Mouse (Mus musculus): Measurements from ENCODE around the gene Cdc42bpa. TPM values are rescaled to one million over a fixed set of nuclear protein-coding genes. Genes with fewer than 3 reads are reported as not detected.
"Not testable (repeated sequence)": the region's sequence is repeated elsewhere in the genome, so short reads cannot be mapped to it uniquely, and the experiment has no call there.

The Cdc42bpa gene
- total RNA-seq, 2 experiments from 2014 or later: 54.1 to 61.6 TPM

- not testable (repeated sequence) for DNase-seq (ENCODE audit: low spot score in 2 of 2)
Measured at GRCm38 (mm10) chr1:180029863-180030262, 69.6 kb downstream of the Cdc42bpa start.

GRCm38 (mm10) chr1:180030631-180031365 is 70.5 kb downstream of the Cdc42bpa start:
- no peak for DNase-seq (ENCODE audit: low spot score in 2 of 2)

- DNase-seq (ENCODE audit: low spot score in 2 of 2): no peak
Measured at GRCm38 (mm10) chr1:180031705-180032548, 71.7 kb downstream of the Cdc42bpa start.

- DNase-seq (ENCODE audit: low spot score in 2 of 2): no peak
Measured at GRCm38 (mm10) chr1:180037461-180037860, 77.2 kb downstream of the Cdc42bpa start.

- no peak for DNase-seq (ENCODE audit: low spot score in 2 of 2)
Measured at GRCm38 (mm10) chr1:180044160-180044559, 83.9 kb downstream of the Cdc42bpa start.

GRCm38 (mm10) chr1:180045172-180045571 is 84.9 kb downstream of the Cdc42bpa start:
- no peak for DNase-seq (ENCODE audit: low spot score in 2 of 2)

GRCm38 (mm10) chr1:180089176-180089575 is 128.9 kb downstream of the Cdc42bpa start:
- no peak for DNase-seq (ENCODE audit: low spot score in 2 of 2)

- DNase-seq (ENCODE audit: low spot score in 2 of 2): no peak
Measured at GRCm38 (mm10) chr1:180098426-180098825, 138.2 kb downstream of the Cdc42bpa start.

- DNase-seq (ENCODE audit: low spot score in 2 of 2): no peak
Measured at GRCm38 (mm10) chr1:180104567-180104966, 144.3 kb downstream of the Cdc42bpa start.

GRCm38 (mm10) chr1:180109050-180109449 is 148.8 kb downstream of the Cdc42bpa start:
- no peak for DNase-seq (ENCODE audit: low spot score in 2 of 2)

GRCm38 (mm10) chr1:180116525-180116924 is 156.3 kb downstream of the Cdc42bpa start:
- DNase-seq (ENCODE audit: low spot score in 2 of 2): no peak

- no peak for DNase-seq (ENCODE audit: low spot score in 2 of 2)
Measured at GRCm38 (mm10) chr1:180118233-180118632, 158.0 kb downstream of the Cdc42bpa start.

- DNase-seq (ENCODE audit: low spot score in 2 of 2): no peak
Measured at GRCm38 (mm10) chr1:180128077-180128792, 168.0 kb downstream of the Cdc42bpa start.

- no peak for DNase-seq (ENCODE audit: low spot score in 2 of 2)
Measured at GRCm38 (mm10) chr1:180131402-180131801, 171.1 kb downstream of the Cdc42bpa start.

GRCm38 (mm10) chr1:180132187-180132586 is 171.9 kb downstream of the Cdc42bpa start:
- DNase-seq (ENCODE audit: low spot score in 2 of 2): no peak

GRCm38 (mm10) chr1:180139158-180139557 is 178.9 kb downstream of the Cdc42bpa start:
- no peak for DNase-seq (ENCODE audit: low spot score in 2 of 2)

GRCm38 (mm10) chr1:180140970-180141369 is 180.7 kb downstream of the Cdc42bpa start:
- no peak for DNase-seq (ENCODE audit: low spot score in 2 of 2)

GRCm38 (mm10) chr1:180148036-180148435 is 187.8 kb downstream of the Cdc42bpa start:
- no peak for DNase-seq (ENCODE audit: low spot score in 2 of 2)

GRCm38 (mm10) chr1:180148563-180148962 is 188.3 kb downstream of the Cdc42bpa start:
- no peak for DNase-seq (ENCODE audit: low spot score in 2 of 2)

GRCm38 (mm10) chr1:180151191-180151590 is 190.9 kb downstream of the Cdc42bpa start:
- no peak for DNase-seq (ENCODE audit: low spot score in 2 of 2)

- DNase-seq (ENCODE audit: low spot score in 2 of 2): no peak
Measured at GRCm38 (mm10) chr1:180158648-180159047, 198.4 kb downstream of the Cdc42bpa start.

- DNase-seq (ENCODE audit: low spot score in 2 of 2): no peak
Measured at GRCm38 (mm10) chr1:180160545-180160944, 200.3 kb downstream of the Cdc42bpa start.
